Mouse (Mus musculus) lung, adult 18-20 months (tissue): Measurements from ENCODE around the gene Sdc3.

Source experiments
- DNase-seq, 2 experiments: peaks; one replicate each; pipeline ENCODE4 v3.0.0; 2022; ENCODE audit warnings: mixed read lengths in 2 of 2

Sdc3 gene

DNA sequence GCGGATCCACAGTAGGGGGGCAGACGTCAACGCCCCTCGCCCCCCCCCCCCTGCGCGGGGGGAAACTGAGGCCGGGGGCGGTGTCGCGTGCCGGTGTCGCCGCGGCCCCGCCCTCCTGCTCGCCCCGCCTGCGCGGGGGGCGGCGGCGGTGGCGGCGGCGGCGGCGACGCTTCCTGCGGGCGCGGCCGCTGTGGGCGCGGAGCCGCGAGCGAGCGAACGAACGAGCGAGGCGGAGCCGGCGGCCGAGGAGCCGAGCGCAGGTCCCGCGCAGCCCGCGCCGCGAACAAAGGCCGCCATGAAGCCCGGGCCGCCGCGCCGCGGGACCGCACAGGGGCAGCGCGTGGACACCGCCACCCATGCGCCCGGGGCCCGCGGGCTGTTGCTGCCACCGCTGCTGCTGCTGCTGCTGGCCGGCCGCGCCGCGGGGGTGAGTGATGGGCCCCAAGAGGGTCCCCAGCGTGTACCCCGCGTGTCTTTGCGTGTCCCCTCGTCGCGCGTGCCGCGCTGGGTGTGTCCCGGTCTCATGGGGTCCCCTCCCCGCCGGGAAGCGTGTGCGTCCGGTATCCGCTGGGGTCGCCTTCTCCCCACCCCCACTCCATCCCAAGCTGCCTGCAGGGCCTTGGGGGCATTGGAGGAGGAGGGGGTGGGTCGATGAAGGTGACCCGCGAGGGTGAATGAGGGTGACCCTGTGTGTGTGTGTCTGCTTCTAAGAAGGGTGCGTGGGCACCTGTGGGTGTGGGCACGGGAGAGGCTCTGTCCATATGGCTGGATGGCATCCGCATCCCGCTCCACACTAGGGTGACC is at the start of gene Sdc3:
Sdc3 (plus strand) TSS at position 162 of the 804 bp plus-strand sequence.
- DNase-seq = no peak

DNA sequence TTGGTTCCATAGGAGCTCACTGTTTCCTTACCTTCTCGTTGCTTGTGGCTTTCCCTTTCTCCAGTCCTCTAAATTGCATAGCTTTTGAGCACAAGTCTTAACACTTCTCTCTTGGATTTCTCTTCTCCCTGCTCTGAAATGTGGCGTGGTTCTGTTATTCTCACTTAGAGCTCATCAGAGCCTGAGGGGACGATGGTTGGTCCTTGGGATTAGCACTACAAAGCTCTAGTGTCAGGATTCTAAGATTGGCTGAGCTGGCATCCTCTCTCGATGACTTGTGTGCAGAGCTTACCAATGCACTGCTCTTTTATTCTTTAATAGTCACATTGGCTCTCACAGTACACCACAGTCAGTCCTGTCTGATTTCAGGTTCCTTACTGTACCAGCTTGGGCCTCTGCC is 48.3 kb upstream of the Sdc3 start:
- DNase-seq = no peak

DNA sequence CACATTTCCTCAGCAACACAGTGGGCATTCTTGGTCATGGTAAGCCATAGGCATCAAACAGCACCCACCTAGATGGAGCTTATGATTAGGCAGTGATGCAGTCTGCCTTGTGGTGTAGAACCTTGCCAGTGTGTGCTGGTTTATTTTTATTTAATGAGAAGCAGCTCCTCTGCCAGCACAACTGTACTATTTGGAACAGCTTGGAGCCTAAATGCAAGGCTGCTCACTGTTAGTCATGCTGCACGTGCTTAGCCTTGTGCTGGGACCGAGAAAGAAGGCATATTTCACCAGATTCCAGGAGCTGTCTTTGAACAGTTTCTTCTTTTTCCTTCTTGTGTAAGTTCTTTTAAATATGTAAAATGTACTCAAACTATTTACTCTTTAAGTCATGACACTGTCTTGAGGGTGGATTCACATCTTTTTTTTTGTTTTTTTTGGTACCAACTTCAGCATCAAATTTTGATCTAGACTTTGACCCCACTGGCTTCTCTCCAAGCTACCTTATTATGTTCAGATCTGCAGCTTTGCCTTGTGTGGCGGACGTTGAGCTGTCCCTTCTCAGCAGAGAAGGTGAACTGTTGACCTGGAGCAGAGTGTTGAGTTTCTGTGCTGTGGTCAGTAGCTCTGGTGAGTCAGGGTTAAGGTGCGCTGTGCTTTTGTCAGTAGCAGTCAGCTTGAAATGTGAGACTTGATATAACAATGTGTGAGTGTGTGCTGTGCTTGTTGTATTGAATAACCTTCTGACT is 46.6 kb upstream of the Sdc3 start:
- no peak for DNase-seq

DNA sequence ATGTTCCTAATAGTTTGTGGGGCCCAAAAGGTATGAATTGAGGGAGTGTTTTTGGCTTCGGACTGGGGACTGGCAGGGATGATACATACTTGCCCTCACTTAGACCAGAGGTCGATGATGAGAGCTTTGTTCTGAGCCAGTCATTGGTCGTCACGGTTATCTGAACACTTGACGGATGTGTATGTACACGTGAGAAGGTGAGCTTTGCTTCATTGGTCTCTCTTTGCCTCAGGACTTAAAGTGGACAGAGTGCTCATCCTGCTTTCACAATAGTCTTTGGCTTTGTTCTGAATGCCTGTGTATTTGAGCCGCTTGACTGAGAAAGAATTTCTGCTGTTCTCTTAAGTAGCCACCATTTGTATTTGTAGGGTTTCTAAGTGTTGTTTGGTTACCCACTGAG is 42.8 kb upstream of the Sdc3 start:
- no peak for DNase-seq

DNA sequence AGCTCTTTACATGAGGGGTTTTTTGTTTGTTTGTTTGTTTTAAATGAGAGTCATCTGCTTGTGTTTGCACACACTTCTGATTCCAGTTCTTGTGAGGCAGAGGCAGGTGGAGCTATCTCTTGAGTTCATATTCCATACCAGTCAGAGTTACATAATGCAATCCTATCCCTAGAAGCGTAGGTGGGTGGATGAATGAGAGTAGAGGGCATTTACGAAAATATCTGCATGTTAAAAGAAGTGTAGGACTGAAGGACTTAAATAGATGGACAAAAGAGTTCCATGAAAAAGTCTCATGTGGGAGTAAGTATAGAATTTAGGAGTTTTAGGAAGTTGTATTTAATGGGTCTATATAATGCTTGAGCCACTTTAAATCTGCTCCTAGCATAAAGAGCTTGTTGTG is 40.4 kb upstream of the Sdc3 start:
- DNase-seq = no peak

DNA sequence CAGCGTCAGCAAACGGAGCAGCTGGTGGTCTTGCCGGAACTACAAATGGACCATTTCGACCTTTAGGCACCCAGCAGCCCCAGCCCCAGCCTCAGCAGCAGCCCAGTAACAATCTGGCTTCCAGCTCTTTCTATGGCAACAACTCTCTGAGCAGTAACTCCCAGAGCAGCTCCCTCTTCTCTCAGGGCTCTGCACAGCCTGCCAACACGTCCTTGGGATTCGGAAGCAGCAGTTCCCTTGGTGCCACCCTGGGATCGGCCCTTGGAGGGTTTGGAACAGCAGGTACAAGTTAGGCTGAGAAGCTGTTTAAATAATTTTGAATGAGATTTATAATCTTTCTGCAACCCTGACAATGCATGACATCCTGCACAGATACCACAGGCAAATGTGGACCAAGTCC is 39.7 kb upstream of the Sdc3 start:
- no peak for DNase-seq

DNA sequence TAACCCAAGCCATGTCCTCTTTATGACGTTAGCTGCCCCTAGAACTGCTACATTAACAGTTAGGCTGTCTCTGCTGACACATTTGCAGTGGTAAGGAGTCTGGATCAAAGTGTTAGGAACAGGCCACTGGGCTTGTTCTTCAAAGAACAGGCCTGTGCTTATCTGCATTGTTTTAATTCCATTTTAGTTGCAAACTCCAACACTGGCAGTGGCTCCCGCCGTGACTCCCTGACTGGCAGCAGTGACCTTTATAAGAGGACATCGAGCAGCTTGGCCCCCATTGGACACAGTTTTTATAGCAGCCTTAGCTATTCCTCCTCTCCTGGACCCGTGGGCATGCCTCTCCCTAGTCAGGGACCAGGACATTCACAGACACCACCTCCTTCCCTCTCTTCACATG is 38.6 kb upstream of the Sdc3 start:
- DNase-seq = no peak

DNA sequence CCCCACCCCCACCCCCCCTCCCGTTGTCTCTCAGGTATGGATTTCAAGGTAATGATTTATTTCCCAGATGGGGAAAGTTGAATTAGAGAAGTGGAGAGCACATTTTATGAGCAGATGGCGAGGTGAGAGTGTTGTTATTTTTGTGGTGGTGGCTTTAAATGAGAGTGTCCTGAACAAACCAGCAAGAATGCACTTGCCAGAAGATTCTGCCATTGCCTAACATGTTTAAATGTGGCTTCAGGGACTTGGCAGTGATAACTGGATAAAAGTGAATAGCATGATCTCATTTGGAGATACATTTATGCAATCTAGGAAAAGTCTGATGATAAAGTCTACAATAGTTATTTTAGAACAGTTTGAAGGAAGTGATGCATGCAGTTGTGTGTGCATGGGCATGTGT is 37.6 kb upstream of the Sdc3 start:
- no peak for DNase-seq

DNA sequence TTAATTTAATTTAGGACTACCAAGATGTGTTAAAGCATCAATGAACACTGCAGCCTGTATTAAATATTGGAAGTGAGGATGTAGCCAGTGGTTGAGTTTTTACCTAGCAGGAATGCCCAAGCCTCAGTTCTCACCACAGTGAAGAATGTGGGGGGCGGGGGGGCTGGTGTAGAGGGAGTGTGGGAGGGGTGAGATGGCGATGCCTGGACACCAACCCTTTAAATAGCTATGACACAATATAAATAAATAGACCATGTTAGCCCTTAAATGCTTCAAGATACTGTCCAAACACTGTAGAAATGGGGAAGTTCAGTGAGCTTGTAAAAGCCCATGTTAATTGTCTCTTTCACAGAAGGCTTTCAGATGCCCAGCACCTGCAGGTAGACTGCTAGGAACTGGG is 32.5 kb upstream of the Sdc3 start:
- no peak for DNase-seq

DNA sequence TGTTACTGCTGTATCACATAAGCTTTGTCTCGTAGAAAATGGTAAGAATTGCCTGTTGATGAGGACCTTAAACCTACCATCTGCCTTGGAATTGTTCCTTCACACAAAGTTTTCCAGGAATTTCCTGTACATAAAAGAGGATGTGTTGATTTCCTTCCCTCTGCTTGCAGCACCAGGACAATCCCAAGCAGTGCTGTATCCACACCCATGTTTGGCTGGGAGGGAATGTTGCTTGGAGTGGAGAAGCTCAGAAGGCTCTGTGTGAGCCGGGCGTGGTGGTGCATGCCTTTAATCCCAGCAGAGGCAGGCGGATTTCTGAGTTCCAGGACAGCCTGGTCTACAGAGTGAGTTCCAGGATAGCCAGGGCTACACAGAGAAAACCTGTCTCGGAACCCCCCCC is 30.5 kb upstream of the Sdc3 start:
- DNase-seq = no peak

DNA sequence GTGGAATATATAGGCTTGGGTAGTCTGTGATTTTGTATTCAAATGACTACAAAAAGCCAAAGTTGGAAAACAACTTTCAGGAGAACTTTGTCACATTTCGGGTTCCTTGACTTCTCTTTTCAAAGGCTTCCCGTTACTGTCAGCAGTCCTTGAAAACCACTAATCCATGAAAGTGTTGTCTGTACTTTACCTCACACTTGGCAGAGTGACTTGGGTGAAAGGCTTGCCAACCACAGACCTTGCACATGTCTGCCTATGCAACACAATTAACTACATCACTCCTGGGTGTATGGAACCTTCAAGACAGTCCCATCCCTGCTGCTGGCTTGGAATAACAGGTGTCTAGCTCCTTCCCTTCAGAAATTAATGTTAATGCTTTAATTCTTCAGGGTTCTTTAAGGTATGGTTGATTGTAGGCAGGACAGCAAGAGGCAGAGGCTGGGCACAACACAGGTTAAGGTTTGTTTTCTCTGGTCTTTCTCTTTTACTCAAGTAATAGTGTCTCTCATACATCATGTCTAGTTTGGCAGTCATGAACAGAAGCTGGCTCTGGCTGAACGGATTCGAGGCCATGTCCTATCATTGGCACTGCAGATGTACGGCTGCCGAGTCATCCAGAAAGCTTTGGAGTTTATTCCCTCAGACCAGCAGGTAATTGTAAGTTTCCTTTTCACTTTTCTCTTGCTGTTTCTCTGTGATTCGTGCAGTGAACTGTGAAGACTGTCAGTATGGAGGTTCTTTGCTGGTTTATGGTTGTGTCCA is 26.8 kb upstream of the Sdc3 start:
- DNase-seq = no peak

DNA sequence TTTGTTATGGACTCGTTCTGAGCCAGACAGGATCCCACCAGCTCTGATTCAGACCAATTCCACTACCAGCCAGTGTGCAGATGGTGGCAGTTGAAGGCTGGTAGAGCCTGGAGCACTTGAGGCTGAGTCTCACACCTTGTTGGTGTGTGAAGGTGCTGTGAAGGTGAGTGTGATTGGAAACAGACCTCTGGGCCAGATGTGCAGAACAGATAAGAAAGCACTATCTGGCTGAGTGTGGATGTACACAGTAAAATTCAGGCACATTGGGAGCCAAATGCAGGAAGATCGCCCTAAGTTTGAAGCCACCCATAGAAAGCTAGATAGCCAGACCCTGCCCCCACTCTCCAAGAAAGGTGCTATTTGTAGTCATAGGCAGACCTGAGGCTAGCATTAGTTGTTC is 25.9 kb upstream of the Sdc3 start:
- no peak for DNase-seq

DNA sequence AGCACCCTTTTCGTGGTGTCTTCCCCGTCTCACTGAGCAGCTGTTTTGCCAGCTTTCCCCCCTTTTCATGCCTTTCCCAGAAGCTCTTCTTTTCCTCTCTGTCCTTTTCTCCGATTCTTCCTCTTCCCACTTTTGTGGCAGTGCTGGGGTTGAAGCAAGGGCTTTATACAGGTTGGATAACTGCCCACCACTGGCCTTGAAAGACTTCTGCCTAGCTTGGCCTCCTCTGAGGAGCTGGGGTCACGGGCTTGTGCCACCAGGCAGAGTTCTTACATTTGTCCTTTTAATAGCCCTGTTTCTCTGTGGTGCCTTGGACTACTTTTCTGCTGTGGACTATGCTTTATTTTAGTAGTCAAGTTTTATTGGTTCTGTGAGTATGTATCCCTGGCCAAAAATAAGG is 25.4 kb upstream of the Sdc3 start:
- no peak for DNase-seq

DNA sequence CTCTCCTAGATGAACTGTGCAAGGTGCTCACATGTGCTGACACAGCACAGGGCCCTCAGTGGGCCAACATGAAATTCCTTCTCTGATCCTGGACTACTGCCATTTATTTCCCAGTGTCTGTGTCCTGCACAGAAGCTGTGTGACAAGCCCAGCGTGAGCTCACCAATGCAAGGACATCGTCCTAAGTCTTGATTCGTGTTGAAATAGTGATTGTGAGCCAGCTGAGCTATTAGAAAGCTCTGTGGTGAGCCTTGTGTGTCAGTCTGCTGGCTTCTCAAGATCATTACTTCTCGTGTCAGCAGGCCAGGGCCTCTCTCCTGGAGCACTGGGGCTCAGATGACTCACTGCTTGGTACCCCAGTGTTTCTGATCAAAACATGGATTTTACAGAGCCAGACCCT is 18.4 kb upstream of the Sdc3 start:
- no peak for DNase-seq

DNA sequence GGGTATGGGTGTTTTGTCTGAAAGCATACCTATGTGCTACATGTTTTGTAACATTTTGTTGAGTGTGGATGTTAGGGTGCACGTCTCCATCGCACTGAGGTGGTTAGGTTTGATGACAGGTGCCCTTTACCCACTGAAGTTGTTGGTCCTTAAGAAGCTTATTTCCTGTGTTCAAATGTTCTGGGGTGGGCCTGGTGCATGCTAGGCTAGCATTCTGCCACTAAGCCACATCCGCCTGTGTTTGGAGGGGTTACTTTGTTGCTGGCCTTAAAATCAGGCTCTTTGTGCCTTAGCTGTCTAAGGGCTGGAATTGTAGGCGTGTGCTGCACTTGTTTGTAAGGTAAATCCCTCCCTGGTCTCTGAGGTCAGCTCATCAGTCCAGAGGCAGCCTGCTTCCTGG is 17.5 kb upstream of the Sdc3 start:
- no peak for DNase-seq

DNA sequence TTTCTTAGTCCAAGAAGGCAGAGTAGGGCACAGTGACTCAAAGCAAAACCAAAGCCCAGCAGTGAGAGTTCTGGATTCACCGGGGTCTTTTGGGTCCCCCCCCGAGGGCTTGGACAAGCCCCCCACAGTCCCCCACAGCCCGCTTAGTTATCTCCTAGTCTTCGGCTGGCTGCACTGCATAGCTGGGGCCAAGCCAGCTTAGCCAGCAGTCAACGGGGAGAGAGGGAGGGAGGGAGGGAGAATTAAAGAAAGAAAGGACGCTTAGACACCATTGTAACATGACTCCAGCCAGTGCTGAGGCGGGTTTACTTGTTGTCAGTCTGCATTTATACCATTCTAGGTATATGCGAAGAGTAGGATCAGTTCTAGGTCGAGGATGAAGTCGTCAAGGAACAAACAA is 14.7 kb upstream of the Sdc3 start:
- DNase-seq = no peak

DNA sequence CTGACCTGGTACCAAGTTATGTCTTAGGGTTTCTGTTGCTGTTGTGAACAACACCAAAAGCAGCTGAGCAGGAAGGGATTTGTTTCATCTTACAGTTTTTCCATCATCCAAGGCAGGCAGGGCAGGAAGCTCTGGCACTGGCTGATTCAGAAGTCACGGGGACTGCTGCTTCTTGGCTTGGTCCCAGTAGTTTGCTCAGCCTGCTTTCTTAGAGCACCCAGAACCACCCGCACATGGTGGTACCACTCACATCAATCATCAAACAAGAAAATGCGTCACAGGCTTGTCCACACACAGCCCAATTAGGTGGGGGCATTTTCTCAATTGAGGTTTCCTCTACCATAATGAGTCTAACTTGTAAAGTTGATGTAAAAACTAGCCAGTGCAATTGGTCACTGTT is 13.3 kb upstream of the Sdc3 start:
- no peak for DNase-seq

DNA sequence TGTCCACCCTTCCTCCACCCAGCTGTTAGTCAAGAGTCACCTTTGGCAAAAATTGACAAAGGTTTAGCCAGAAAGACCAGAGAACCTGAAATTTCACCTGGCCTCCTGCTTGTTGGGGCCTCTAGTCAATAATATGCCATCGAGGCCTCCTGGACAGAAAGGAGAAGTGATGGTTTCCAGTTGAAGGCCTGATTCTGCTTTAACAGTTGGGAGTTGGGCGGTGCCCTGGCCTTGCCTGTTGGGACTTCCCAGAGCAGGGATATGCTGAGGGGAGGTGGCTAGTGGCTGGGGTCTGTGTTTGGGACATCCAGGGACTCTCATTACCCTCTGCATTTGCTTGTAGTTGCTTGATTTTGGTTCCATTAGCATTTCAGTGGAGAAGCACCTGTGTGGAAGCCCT is 9.8 kb upstream of the Sdc3 start:
- no peak for DNase-seq

DNA sequence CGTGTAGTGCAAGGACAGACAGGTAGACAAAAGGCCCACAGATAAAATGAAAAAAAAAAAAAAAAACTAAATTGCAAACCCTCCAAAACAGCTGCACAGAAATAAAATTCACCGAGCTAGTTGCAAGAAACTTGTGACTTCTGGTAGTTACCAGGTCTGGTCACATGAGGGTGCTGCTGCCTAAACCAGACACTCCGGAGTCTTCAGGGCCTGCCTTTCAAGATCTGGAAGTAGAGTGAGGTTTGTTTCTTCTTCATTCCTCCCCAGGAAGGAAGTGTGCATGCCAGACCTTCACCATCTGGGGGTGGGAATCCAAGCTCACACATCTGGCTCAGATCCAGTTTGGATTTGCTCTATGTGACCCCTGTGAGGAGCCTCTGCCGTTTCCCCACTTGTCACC is 7.6 kb upstream of the Sdc3 start:
- no peak for DNase-seq

DNA sequence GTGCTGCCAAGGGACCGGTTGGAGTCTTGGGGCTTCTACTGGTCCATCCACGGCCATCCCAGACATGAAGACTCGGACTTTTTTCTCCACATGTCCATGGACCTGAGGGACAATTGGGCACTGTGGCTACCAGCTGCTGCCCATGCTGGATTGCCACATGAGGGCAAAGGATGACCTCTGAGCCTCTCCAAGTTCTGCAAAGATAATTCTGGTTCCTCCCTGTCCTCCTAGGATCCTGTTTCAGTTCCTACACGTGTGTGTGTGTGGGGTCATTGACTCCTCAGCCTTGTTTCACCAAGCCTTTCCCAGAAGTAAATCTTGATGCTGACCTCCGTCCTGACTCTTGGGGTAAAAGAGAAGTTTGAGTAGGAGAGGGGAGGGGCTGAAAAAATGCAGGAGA is 4.8 kb upstream of the Sdc3 start:
- no peak for DNase-seq

DNA sequence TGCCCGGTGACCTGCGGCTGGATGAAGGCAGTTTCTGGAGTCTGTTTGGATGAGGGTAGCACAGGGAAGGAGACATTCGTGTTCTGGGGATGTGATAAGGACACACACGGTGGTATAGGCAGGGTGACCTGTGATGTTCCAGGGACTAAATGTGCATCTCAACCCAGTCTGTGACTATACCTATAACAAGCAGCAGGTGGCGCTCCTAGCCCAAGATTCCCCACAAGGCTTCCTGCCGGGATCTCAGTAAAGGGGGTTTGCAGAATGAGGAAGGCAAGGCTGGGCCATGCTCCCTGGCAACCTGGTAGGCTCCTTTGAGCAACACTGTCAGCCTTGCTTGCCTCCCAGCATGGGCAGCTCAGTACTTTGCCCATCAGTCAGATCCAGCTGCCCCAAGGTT is 2.2 kb upstream of the Sdc3 start:
- DNase-seq = peak; percentile 77 to 80

DNA sequence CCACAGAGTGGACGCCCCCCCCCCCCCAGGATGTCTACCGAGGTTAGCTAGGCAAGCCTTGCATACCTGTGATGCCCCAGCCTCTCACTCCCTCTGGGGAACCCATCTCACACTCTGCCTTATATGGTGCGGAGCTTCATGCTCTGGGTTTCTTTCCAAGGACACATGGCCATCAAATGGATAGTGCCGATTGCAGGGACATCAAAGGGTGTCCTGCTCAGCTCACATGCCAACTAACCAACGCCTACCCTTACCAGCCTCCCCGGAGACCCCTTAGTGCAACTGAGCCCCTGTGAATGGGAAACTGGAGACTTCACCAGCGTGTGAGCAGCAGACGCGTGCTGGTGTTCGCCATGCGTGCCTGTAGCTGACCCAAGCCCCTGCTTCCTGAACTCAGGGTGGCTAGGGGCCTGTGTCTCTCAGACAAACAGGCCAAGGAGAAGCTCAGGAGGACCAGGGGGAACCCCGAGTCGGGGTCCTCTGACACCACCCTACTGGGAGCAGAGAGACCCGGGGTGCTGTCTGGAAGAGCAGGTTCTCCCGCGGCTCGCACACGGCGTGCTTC is 444 bp upstream of the Sdc3 start:
- no peak for DNase-seq

DNA sequence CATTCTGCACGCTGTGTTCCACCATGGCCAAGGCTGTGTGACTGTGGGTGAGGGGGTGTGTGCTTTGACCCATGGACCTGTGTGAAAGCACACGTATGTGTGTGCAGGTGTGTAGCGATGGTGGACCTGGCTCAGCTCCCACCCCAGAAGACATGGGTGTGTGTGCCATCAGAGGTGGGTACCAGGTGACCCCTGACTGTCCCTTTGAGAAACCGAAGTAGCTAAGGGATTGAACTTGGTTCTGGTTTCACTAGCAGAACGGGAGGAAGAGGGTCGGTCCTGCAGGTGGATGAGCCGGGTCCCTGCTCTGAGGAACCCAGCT is 804 bp downstream of the Sdc3 start:
- no peak for DNase-seq

DNA sequence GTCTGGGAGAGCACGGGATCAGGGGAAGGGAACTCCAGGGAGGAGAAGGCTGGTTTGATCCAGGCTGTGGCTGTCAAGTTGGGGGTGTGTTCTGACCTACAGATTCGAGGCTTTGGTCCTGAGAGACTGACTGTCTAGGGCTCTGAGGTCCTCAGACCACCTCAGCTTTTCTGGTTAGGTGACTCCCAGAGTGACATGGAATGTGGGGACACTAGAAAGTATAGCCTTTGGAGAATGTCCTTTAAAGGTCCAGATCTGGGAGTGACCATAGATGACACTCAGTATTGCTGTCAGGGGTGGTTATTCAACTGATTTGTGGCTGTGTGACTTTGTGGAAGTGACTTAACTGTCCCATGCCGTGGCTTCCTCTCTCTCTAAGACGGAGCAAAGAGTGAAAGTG is 2.4 kb downstream of the Sdc3 start:
- DNase-seq = no peak
